Mouse (Mus musculus): ENCODE measurements around the gene Slc30a3. TPM values are rescaled to one million over a fixed set of nuclear protein-coding genes. Genes with fewer than 3 reads are reported as not detected.
"Not testable (repeated sequence)": the region's sequence is repeated elsewhere in the genome, so short reads cannot be mapped to it uniquely, and the experiment has no call there.

Slc30a3 gene
- total RNA-seq, 2 experiments from 2014 or later, result not detected

DNA sequence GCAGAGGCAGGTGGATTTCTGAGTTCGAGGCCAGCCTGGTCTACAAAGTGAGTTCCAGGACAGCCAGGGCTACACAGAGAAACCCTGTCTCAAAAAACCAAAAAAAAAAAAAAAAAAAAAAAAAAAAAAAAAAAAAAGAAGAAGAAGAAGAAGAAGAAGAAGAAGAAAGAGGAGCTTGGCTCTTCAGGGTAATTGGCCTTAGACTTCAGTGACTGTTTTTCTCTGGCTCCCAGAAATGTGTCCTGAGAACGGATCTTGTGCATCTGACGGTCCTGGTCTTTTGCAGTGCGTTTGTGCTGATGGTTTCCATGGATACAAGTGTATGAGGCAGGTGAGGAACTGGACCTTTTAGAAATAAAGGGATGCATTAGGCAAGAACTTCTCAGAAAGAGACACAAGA lies 54.3 kb downstream of the Slc30a3 start:
- not testable (repeated sequence) for ATAC-seq (ENCODE audit: poor library complexity, severe bottlenecking)

DNA sequence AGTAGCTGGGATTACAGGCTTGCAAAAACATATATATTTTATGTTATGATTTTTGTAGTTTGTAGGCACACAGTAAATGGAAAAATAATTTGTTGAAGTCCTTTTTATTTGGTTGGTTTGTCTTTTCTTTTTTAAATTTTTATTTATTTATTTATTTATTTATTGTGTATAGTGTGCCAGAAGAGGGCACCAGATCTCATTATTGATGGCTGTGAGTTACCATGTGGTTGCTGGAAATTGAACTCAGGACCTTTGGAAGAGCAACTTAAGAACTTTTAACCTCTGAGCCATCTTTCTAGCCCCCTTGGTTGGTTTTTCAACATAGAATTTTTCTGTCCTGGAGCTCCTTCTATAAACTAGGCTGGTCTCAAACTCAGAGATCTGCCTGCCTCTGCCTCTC lies 57.6 kb downstream of the Slc30a3 start:
- ATAC-seq (ENCODE audit: poor library complexity, severe bottlenecking), result no peak

DNA sequence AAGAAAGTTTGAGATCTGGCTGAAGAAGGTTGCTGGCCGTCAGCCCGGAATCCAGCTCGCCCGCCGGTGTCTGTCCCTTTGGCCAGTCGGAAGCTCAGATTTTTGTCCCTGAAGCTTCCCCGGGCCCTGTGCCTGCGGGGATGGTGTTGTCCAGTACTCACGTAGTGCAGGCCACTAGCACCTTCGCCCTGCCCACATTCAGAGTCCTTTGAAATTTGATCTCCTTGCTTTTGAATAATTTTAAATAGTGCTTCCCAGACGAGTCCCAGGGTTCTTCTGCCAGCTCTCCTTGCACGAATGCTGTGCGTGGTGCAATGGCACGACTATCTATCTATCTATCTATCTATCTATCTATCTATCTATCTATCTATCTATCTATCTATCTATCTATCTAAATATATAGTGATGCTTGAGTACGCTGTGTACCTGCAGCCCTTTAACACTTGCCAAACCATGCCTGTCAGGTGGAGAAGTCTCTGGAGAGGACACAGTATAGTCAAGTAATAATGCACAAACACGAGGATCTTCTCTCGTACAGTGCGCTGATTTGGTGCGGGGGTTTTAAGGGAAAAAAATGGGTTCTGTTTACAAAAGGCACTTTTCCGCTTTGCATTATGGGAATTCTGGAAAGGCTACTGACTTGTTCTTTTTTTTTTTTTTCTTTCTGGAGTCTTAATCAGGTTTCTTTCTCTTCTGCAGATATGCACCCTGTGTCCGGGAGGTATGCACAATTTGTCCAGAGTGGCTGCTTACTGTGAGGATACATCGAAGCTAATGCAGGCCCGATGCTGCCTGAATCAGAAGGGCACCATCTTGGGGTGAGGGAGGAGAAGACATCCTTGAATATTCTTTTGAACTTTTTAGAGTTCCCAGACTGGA lies 59.0 kb downstream of the Slc30a3 start, which contains the start of gene Slc5a6:
Slc5a6 (minus strand) TSS at position 162 of the 879 bp plus-strand sequence.
- peak; percentile 14; the same call in 1 of the 2 replicates for ATAC-seq (ENCODE audit: poor library complexity, severe bottlenecking)

DNA sequence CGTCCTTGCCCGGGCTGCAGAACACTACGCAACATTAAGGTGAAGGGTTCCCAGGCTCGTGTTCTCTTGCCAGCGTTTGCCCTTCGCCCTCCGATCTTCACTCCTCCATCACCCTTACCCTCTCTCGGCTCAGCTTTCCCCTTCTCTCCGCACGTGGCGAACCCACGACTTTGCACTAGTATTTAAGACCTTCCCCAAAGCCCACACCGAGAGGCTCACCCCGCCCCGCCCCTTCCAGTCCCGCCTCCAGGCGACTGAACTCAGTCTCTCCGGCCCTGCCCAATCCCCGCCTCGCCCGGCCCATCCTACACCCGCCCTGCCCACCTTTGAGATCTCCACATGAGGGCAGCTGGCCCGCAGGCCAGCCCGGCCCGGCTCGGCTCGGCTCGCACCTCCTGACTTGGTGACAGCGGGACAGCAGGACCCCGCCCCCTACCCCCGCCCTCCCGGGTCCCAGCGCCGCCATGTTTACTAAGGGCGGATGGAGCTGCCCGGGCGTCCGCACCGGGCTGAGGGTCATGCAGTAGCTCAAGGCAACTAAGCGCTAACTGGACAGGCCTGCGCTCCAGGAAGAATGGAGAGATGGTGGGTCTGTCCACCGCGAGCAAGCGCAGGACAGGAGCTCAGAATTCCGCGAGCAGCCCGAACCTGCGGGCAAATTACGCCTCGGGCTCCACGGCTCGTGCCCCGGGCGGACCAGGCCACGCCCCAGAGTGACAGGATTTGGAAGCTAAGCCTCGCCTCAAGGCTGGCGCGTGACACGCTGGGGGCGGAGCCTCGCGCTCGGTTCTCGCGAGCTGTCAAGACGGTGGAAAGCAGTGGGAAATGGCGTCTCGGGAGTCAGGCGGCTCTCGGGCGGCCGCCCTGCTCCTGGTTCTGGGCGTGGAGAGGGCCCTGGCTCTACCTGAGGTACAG lies 59.9 kb downstream of the Slc30a3 start, which contains the start of gene Atraid:
Atraid (plus strand) TSS at position 465 of the 915 bp plus-strand sequence.
- ATAC-seq (ENCODE audit: poor library complexity, severe bottlenecking), result peak; percentile 89

DNA sequence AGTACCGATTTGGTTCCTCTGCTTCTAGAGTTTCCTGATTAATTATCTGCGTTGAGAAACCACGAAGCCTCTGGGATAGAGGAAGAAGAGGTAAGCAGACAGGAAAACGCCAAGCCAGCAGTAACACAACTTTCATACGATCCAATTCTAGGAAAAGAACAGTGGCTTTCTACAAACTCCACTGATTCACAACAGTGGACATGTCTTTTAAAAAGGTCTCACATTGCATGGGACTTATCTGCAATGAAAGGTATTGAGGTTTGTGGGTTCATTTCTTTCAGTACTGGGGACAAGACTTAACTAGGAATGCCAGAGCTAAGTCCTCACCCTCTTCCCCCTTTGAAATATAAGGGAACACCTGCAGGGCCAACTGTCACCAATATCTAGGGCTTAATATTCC lies 61.0 kb downstream of the Slc30a3 start:
- ATAC-seq (ENCODE audit: poor library complexity, severe bottlenecking), result no peak

DNA sequence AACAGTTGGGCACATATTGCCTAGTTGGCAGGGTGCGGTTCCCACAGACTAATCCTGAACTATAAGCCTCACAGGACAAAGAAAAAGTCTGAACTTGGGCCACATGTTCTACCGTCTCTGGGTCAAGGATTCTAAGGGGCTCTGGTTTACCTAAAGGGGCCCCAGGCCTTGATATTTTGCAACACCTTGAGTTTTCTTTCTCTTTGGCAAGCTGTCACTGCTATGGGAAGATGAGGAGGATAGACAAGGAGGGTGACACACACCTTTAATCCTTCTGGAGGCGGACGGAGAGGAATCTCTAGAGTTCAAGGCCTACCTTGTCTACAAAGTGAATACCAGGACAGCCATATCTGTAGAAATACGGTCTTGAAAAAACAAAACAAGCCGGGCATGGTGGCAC lies 61.6 kb downstream of the Slc30a3 start:
- ATAC-seq (ENCODE audit: poor library complexity, severe bottlenecking), result no peak

DNA sequence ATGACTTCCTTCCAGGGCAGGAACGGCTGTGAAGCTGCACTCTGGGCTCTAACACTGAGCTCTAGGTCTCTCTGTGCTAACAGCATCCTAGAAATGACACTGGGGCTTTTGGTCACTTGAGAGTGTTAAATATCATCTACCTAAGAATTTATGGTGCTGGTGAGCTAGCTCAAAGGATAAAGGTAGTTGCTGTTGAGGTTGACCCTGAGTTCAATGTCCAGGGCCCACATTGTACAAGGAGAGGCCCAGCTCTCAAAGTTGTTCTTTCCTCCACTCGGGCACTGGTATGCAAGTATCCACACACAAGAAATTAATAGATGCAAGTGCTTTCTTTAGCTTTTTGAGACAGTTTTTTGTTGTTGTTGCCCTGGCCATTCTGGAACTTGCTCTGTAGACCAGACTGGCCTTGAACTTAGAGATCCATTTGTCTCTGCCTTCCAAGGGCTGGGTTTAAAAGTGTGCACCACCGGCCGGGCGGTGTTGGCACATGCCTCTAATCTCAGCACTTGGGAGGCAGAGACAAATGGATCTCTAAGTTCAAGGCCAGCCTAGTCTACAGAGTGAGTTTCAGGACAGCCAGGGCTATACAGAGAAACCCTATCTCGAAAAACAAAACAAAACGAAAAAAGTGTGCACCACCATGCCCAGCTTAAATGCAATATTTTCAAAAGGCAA lies 69.7 kb downstream of the Slc30a3 start:
- no peak for ATAC-seq (ENCODE audit: poor library complexity, severe bottlenecking)

DNA sequence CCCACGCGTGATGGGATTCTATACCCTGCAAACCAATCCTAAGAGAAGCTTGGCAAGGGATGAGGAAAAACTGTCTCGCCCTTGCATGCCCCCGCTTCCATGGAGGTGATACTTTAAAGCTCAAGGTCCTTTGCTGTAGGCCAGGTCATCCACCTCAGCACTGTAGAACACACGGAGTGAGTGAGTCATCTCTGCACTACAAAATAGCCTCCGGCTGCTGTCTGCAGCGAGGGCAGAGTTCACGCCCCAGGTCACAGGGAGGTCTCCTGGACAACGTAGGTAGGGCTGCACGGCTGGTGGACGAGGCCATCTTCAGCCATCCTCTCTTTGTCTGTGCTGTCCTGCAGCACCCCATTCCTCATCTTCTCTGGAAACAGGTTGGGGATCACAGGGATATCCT lies 71.5 kb downstream of the Slc30a3 start:
- not testable (repeated sequence) for ATAC-seq (ENCODE audit: poor library complexity, severe bottlenecking)

Other genes starting within 250 kb of the Slc30a3 start
- 11.9 and 20.2 TPM in 2 replicates for gene Tmem214, start 240.2 kb downstream of the Slc30a3 start, total RNA-seq (2015)
- 14.0 and 16.9 TPM in 2 replicates for gene Tmem214, start 240.2 kb downstream of the Slc30a3 start, total RNA-seq (2017)
- gene Agbl5, start 219.5 kb downstream of the Slc30a3 start, total RNA-seq (2015), result 5.7 and 7.1 TPM in 2 replicates
- 3.6 and 3.9 TPM in 2 replicates for gene Agbl5, start 219.5 kb downstream of the Slc30a3 start, total RNA-seq (2017)
- 342 and 413 TPM in 2 replicates for gene Ost4, start 200.4 kb downstream of the Slc30a3 start, total RNA-seq (2015)
- 286 and 294 TPM in 2 replicates for gene Ost4, start 200.4 kb downstream of the Slc30a3 start, total RNA-seq (2017)
- 20.2 and 20.3 TPM in 2 replicates for gene Emilin1, start 194.8 kb downstream of the Slc30a3 start, total RNA-seq (2015)
- gene Emilin1, start 194.8 kb downstream of the Slc30a3 start, total RNA-seq (2017), result 25.5 and 35.5 TPM in 2 replicates
- gene Khk, start 186.8 kb downstream of the Slc30a3 start, total RNA-seq (2015), result 92.3 and 93.8 TPM in 2 replicates
- gene Khk, start 186.8 kb downstream of the Slc30a3 start, total RNA-seq (2017), result 52.7 and 70.7 TPM in 2 replicates
- not detected in 2 replicates for gene Cgref1, start 162.6 kb downstream of the Slc30a3 start, total RNA-seq (2015)
- not detected in 2 replicates for gene Cgref1, start 162.6 kb downstream of the Slc30a3 start, total RNA-seq (2017)
- 66.3 and 72.1 TPM in 2 replicates for gene Preb, start 147.9 kb downstream of the Slc30a3 start, total RNA-seq (2015)
- 45.8 and 57.3 TPM in 2 replicates for gene Preb, start 147.9 kb downstream of the Slc30a3 start, total RNA-seq (2017)
- gene Tcf23, start 139.6 kb downstream of the Slc30a3 start, total RNA-seq (2015), result not detected in 2 replicates
- not detected in 2 replicates for gene Tcf23, start 139.6 kb downstream of the Slc30a3 start, total RNA-seq (2017)
- gene Atraid, start 59.9 kb downstream of the Slc30a3 start, total RNA-seq (2015), result 113 and 132 TPM in 2 replicates
- gene Atraid, start 59.9 kb downstream of the Slc30a3 start, total RNA-seq (2017), result 88.5 and 103 TPM in 2 replicates
- gene Slc5a6, start 59.3 kb downstream of the Slc30a3 start, total RNA-seq (2015), result 0.41 and 2.0 TPM in 2 replicates
- gene Slc5a6, start 59.3 kb downstream of the Slc30a3 start, total RNA-seq (2017), result 1.3 and 1.4 TPM in 2 replicates
- 5.1 and 9.4 TPM in 2 replicates for gene Cad, start 53.5 kb downstream of the Slc30a3 start, total RNA-seq (2015)
- 5.4 and 7.5 TPM in 2 replicates for gene Cad, start 53.5 kb downstream of the Slc30a3 start, total RNA-seq (2017)
- gene Dnajc5g, start 2.0 kb downstream of the Slc30a3 start, total RNA-seq (2015), result not detected in 2 replicates
- gene Dnajc5g, start 2.0 kb downstream of the Slc30a3 start, total RNA-seq (2017), result not detected in 2 replicates
- not detected in 2 replicates for gene Trim54, start 8.5 kb upstream of the Slc30a3 start, total RNA-seq (2015)
- not detected in 2 replicates for gene Trim54, start 8.5 kb upstream of the Slc30a3 start, total RNA-seq (2017)
- not detected in 2 replicates for gene Ucn, start 30.6 kb upstream of the Slc30a3 start, total RNA-seq (2015)
- gene Ucn, start 30.6 kb upstream of the Slc30a3 start, total RNA-seq (2017), result not detected in 2 replicates
- gene Mpv17, start 46.0 kb upstream of the Slc30a3 start, total RNA-seq (2015), result 30.3 and 40.5 TPM in 2 replicates
- gene Mpv17, start 46.0 kb upstream of the Slc30a3 start, total RNA-seq (2017), result 26.1 and 27.0 TPM in 2 replicates
- gene Gm29609, start 71.7 kb upstream of the Slc30a3 start, total RNA-seq (2015), result 0.22 and 1.3 TPM in 2 replicates
- gene Gm29609, start 71.7 kb upstream of the Slc30a3 start, total RNA-seq (2017), result 0.29 TPM in 1 of 2 replicates, not detected in the other
- 58.8 and 63.2 TPM in 2 replicates for gene Gtf3c2, start 71.9 kb upstream of the Slc30a3 start, total RNA-seq (2015)
- gene Gtf3c2, start 71.9 kb upstream of the Slc30a3 start, total RNA-seq (2017), result 43.0 and 43.1 TPM in 2 replicates
- 52.3 and 65.5 TPM in 2 replicates for gene Snx17, start 85.0 kb upstream of the Slc30a3 start, total RNA-seq (2015)
- gene Snx17, start 85.0 kb upstream of the Slc30a3 start, total RNA-seq (2017), result 33.4 and 45.2 TPM in 2 replicates
- gene Eif2b4, start 85.2 kb upstream of the Slc30a3 start, total RNA-seq (2015), result 21.9 and 25.2 TPM in 2 replicates
- 21.3 and 31.5 TPM in 2 replicates for gene Eif2b4, start 85.2 kb upstream of the Slc30a3 start, total RNA-seq (2017)
- gene Zfp513, start 94.1 kb upstream of the Slc30a3 start, total RNA-seq (2015), result 8.9 and 10.1 TPM in 2 replicates
- gene Zfp513, start 94.1 kb upstream of the Slc30a3 start, total RNA-seq (2017), result 7.2 and 8.1 TPM in 2 replicates
- gene Ppm1g, start 112.5 kb upstream of the Slc30a3 start, total RNA-seq (2015), result 54.8 and 69.0 TPM in 2 replicates
- gene Ppm1g, start 112.5 kb upstream of the Slc30a3 start, total RNA-seq (2017), result 107 and 121 TPM in 2 replicates
- 57.2 and 64.1 TPM in 2 replicates for gene Nrbp1, start 132.6 kb upstream of the Slc30a3 start, total RNA-seq (2015)
- gene Nrbp1, start 132.6 kb upstream of the Slc30a3 start, total RNA-seq (2017), result 112 and 114 TPM in 2 replicates
- not detected in 2 replicates for gene Gm9970, start 133.0 kb upstream of the Slc30a3 start, total RNA-seq (2015)
- gene Gm9970, start 133.0 kb upstream of the Slc30a3 start, total RNA-seq (2017), result not detected in 2 replicates
- 5.1 and 5.4 TPM in 2 replicates for gene Krtcap3, start 143.5 kb upstream of the Slc30a3 start, total RNA-seq (2015)
- 3.6 and 6.7 TPM in 2 replicates for gene Krtcap3, start 143.5 kb upstream of the Slc30a3 start, total RNA-seq (2017)
- 9.6 and 13.6 TPM in 2 replicates for gene Ift172, start 182.9 kb upstream of the Slc30a3 start, total RNA-seq (2015)
- 14.2 and 25.0 TPM in 2 replicates for gene Ift172, start 182.9 kb upstream of the Slc30a3 start, total RNA-seq (2017)
- gene Fndc4, start 187.8 kb upstream of the Slc30a3 start, total RNA-seq (2015), result not detected in 2 replicates
- gene Fndc4, start 187.8 kb upstream of the Slc30a3 start, total RNA-seq (2017), result not detected in 2 replicates
- gene Gckr, start 189.2 kb upstream of the Slc30a3 start, total RNA-seq (2015), result not detected in 2 replicates
- gene Gckr, start 189.2 kb upstream of the Slc30a3 start, total RNA-seq (2017), result not detected in 2 replicates